Mouse (Mus musculus) heart, embryonic 10.5 days (tissue): ENCODE measurements at regions not wholly inside any gene's neighbourhood (a gene's known extent, or its start where the extent isn't known, plus 50 kb on each side); places are given as distances from the start of the nearest gene placed in this dataset.
A peak's percentile ranks its signal among the peaks of the same experiment; 100 is the strongest.

ENCODE experiments used
- DNase-seq: peaks from one replicate; pipeline ENCODE4 v3.0.0-alpha.2; 2017; ENCODE audit warnings: low spot score
- H3K27ac ChIP-seq: fragments of 300-500 bp; sonication (generic); 2 replicates; pipeline ENCODE4 v1.5.1; 2016; ENCODE audit warnings: mild to moderate bottlenecking
- H3K27me3 ChIP-seq: fragments of 300-500 bp; sonication (generic); 2 replicates; pipeline ENCODE4 v1.6.1; 2016; ENCODE audit warnings: mild to moderate bottlenecking; ENCODE audit not compliant: poor library complexity, insufficient read depth, severe bottlenecking
- H3K36me3 ChIP-seq: fragments of 300-500 bp; sonication (generic); 2 replicates; pipeline ENCODE4 v1.6.1; 2016; ENCODE audit warnings: mild to moderate bottlenecking, moderate library complexity
- H3K4me1 ChIP-seq: fragments of 300-500 bp; sonication (generic); 2 replicates; pipeline ENCODE4 v1.6.1; 2016; ENCODE audit warnings: mild to moderate bottlenecking
- H3K4me3 ChIP-seq: fragments of 300-500 bp; sonication (generic); 2 replicates; pipeline ENCODE4 v1.5.1; 2016; ENCODE audit warnings: mild to moderate bottlenecking, moderate library complexity
- H3K9me3 ChIP-seq: fragments of 300-500 bp; sonication (generic); 2 replicates; pipeline ENCODE4 v1.6.1; 2016; ENCODE audit warnings: mild to moderate bottlenecking, moderate library complexity
- WGBS: fragments of 180-500 bp; shearing (Covaris S2); methylation state at CpG from one replicate; pipeline ENCODE4 v1.1.7; 2016; 5-methylcytosine and 5-hydroxymethylcytosine counted together

DNA sequence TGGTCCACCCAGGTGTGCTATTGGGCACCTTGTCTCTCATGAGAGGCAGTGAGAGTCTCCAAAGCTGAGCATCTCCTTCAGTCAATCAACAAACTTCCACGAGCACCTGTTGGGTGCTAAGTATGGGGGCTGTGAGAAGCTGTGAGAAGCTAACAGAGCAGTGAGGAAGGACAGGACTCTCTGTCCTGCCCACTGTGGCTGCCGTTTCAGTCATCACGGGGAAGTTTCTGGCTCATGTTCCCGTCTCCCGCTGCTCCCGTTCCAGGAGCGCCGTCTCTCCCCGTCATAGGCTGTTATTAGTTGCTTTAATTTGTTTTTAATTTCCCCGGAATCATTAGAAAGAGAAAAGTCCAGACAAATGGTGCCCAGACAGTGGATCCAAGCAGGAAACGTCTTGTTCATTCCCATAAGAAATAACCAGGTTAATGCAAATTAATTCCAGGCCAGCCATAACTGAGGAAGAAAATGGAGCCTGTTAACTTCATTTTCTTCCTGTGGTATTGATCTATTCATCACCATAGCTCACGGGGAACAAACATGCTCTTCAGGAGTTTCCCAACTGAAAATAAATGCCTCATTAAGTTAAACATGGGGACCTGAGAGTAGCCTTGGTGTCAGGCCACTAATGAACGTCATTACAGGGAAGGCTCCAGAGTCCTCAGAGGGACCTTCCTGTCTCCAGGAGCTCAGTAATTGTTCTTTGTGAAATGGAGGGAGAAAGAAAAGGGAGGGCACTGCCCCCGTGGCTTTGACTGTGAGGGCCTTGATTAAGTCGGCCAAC, 70.3 kb downstream of the Matn1 start:
- no peak overlapping the region for H3K4me3 ChIP-seq
- H3K36me3 ChIP-seq, result no peaks in the 10 kb centered on the region
- no peaks in the 10 kb centered on the region for H3K4me1 ChIP-seq
- no peaks in the 10 kb centered on the region for H3K27me3 ChIP-seq
- H3K27ac ChIP-seq, result no peak overlapping the region
- no peaks in the 10 kb centered on the region for H3K9me3 ChIP-seq
- 69% methylated on average over 15 of the region's 15 CpGs for WGBS
- DNase-seq, result no peak

DNA sequence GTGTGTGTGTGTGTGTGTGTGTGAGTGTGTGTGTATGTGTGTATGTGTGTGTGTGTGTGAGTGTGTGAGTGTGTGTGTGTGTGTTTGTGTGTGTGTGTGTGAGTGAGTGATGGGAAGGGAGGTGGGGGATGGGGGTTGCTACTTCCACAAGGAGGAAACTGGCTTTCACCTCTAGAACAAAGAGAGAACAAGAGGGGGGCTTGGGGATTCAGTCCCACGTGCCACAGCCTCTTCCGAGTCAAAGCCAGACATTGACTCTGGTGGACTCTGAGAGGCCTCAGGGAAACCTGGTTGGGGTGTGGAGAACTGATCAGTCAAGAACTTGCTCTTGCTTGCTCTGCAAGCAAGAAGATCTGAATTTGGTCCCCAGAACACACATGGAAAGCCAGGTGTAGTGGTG, 71.0 kb downstream of the Matn1 start:
- Histone ChIP-seq H3K27me3 (no peaks in the 10 kb centered on the region), H3K36me3 (no peaks in the 10 kb centered on the region), H3K9me3 (no peaks in the 10 kb centered on the region), H3K27ac (no peak overlapping the region), H3K4me1 (no peaks in the 10 kb centered on the region), H3K4me3 (no peak overlapping the region)
- WGBS, result 57% methylated on average over 2 of the region's 2 CpGs
- no peak for DNase-seq

DNA sequence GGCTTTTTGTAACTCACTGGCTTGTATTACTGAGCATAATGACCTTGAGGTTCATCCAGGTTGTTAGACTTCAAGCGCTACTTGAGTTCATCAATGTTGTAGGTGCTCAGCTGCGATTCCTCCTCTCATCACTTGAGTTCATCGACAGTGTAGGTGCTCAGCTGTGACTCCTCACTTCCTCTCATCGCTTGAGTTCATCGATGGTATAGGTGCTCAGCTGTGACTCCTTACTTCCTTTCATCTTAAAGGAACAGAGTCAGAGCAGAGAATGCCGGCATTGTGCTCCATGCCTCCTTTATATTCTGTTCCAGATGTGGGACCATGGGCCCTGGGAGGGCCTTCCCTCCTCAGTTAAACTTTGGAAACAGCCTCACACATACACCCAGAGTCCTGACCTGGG, 79.4 kb downstream of the Matn1 start:
- Histone ChIP-seq H3K4me3 (no peak overlapping the region), H3K27ac (no peak overlapping the region), H3K27me3 (no peaks in the 10 kb centered on the region), H3K36me3 (no peaks in the 10 kb centered on the region), H3K9me3 (no peaks in the 10 kb centered on the region), H3K4me1 (no peaks in the 10 kb centered on the region)
- no peak for DNase-seq
- WGBS, result 49% methylated on average over 6 of the region's 6 CpGs

DNA sequence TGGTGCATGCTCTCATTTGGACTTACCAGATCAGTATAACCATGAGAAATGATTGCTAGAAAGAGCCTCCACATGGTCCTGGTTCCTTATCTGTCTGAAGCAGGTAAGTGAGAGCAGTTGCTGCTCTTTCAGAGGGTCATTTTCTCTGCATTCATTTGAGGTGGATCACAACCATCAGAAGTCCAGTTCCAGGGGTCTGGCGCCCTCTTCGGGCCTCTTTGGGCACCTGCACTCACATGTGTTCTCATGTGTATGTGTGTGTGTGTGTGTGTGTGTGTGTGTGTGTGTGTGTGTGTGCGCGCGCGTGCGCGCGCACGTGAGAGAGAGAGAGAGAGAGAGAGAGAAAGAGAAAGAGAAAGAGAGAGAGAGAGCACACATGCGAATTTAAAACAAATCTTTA, 92.1 kb downstream of the Matn1 start:
- Histone ChIP-seq H3K9me3 (no peaks in the 10 kb centered on the region), H3K27ac (no peak overlapping the region), H3K4me1 (peaks cover 5% of the 10 kb centered on the region; the same call in 1 of the 2 replicates), H3K36me3 (no peaks in the 10 kb centered on the region), H3K4me3 (no peak overlapping the region), H3K27me3 (peaks cover 26% of the 10 kb centered on the region; the same call in 1 of the 2 replicates)
- 82% methylated on average over 11 of the region's 11 CpGs for WGBS
- DNase-seq, result no peak

DNA sequence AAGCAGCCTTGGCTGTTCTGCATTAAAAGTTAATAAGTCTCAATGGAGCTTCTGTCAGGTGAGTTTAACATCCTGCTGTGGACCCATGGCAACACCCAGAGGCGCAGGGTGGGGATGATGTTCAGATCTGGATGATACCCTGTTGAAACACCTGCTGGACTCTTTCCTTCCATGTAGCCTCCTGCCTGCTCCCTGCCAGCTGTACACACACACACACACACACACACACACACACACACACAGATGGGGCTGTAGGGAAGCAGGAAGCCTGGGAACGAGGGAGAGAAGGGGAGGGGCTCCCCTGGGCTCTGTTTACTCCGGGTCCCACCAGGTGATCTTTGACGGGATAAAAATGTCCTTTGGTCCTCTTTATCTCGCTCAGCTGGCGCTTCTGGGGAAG, 93.0 kb downstream of the Matn1 start:
- H3K27ac ChIP-seq, result no peak overlapping the region
- H3K4me3 ChIP-seq, result no peak overlapping the region
- no peaks in the 10 kb centered on the region for H3K9me3 ChIP-seq
- peaks cover 5% of the 10 kb centered on the region; the same call in 1 of the 2 replicates for H3K4me1 ChIP-seq
- no peaks in the 10 kb centered on the region for H3K36me3 ChIP-seq
- H3K27me3 ChIP-seq, result peaks cover 21% of the 10 kb centered on the region; the same call in 1 of the 2 replicates
- 14% methylated on average over 6 of the region's 6 CpGs for WGBS
- DNase-seq, result no peak

DNA sequence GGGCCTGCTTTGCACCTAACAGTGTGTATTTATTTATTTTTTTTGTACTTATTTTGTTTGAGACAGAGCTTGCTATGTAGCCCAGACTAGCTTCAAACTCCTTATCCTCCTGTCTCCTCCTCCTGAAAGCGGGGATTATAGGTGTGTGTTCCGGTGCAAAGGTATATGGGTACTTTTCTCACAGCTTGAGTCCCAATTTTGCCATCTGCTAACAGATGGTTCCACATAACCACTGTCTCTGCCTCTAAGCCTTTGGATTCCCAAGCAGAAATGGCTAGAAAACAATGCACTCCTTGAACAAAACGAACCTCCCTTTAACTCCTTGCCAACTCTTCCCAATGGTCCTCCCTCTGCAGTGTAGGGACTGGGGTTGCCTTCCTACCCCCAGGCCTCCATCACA, 95.5 kb downstream of the Matn1 start:
- WGBS, result 77% methylated on average over 3 of the region's 3 CpGs
- H3K4me3 ChIP-seq, result no peak overlapping the region
- DNase-seq, result no peak
- H3K4me1 ChIP-seq, result peaks cover 5% of the 10 kb centered on the region; the same call in 1 of the 2 replicates
- no peaks in the 10 kb centered on the region for H3K9me3 ChIP-seq
- no peaks in the 10 kb centered on the region for H3K36me3 ChIP-seq
- peaks cover 16% of the 10 kb centered on the region; the same call in 1 of the 2 replicates for H3K27me3 ChIP-seq
- H3K27ac ChIP-seq, result no peak overlapping the region

DNA sequence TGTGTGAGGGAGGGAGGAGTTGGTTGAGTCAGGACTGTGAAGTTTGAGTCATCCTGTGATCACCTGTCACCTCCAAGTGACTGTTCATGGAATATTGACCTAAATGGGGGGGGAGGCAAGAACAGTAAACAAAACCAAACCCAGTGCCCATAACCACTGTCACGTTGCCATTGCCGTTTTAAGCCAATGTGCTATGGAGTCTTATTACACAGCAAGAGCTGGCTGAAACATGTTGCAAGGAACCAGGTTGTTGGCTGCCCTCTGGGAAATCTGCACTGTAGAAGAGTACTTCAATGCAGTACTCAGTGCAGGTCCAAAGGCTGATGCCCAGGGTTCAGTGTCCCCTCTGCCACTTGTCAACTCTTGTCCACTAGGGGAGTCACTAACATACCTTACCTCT, 97.0 kb downstream of the Matn1 start:
- Histone ChIP-seq H3K36me3 (no peaks in the 10 kb centered on the region), H3K4me1 (peaks cover 6% of the 10 kb centered on the region; the same call in 1 of the 2 replicates), H3K9me3 (no peaks in the 10 kb centered on the region), H3K27ac (no peak overlapping the region), H3K27me3 (peaks cover 11% of the 10 kb centered on the region; the same call in 1 of the 2 replicates), H3K4me3 (no peak overlapping the region)
- WGBS, result 76% methylated on average over 2 of the region's 2 CpGs
- DNase-seq, result no peak

DNA sequence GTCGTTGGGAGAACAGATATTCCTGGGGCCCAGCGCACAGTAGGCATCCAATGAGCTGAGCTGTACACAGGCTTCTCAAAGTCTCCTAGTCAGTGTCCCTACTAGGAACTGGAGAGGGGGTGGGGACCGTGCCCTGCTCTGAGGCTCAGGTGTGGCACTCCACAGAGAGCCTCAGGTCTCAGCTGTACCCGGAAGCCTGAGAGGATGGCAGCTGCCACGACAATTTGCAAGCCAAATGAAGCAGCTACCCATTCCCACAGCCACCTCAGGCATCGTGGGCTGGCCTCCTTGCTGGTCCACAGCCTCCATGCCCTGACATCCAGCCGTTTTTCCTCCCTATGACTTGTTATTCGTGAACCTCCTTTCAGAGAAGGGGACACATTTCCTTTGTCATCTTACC, 101.9 kb downstream of the Matn1 start:
- 49% methylated on average over 8 of the region's 8 CpGs for WGBS
- no peaks in the 10 kb centered on the region for H3K36me3 ChIP-seq
- no peak for DNase-seq
- peaks cover 9% of the 10 kb centered on the region; the same call in 1 of the 2 replicates for H3K27me3 ChIP-seq
- no peak overlapping the region for H3K4me3 ChIP-seq
- no peaks in the 10 kb centered on the region for H3K9me3 ChIP-seq
- H3K27ac ChIP-seq, result 0 out of 2 replicates have a peak overlapping the region, but pooled peaks have one; percentile 36
- peaks cover 22% of the 10 kb centered on the region for H3K4me1 ChIP-seq

DNA sequence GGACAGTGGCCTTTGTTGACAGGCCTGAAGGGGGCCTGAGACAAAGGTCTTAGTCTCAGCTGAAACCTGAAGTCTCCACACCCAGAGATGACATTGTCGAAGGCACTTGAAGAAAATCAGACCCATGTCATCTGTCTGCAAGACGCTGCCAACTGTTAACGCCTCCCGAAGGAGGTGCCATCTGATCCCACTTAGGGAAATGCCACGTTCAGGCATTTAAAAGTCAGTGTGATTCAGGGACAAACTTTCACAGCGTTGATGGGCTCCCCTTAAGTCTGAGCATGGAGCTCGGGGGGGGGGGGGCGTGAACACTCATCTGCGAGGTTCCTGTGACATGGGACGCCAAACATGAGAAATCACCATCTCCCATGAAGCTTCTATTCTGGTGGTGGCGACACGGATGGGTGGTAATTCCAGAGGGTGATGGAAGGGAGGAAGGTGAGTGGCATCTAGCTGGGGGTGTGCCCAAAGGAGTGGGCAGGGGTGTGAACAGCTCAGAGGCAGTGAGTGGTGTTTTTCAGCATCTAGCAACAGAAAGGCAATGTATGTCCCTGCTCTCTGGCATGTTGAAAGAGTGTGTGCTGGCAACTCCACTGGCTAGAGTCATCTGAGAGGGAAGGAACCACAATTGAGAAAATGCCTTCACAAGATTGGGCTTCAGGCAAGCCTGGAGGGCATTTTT, 102.9 kb downstream of the Matn1 start:
- H3K9me3 ChIP-seq, result no peaks in the 10 kb centered on the region
- H3K4me1 ChIP-seq, result peaks cover 22% of the 10 kb centered on the region
- WGBS, result 36% methylated on average over 12 of the region's 12 CpGs
- no peak overlapping the region for H3K4me3 ChIP-seq
- no peak overlapping the region for H3K27ac ChIP-seq
- H3K27me3 ChIP-seq, result peaks cover 9% of the 10 kb centered on the region; the same call in 1 of the 2 replicates
- no peak for DNase-seq
- H3K36me3 ChIP-seq, result no peaks in the 10 kb centered on the region

DNA sequence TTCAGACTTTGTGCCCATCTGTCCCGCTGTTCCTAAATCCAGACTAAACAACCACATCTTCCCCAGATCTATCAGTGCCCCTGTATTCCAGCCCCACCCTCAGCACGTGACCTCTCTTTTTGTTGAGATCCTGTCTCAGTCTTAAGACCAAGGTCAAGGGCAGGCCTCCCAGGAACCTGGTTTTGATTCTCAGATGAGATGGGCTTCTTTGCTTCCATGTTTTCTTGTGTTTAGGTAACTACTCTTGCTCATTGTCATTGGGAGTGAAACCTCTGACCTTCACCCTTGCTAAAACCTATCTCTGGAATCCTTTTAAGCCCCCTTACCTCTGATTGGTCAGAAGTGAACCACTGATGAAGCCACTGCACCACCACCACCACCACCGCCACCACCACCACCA, 112.1 kb downstream of the Matn1 start:
- peaks cover 5% of the 10 kb centered on the region; the same call in 1 of the 2 replicates for H3K4me1 ChIP-seq
- 83% methylated on average over 3 of the region's 3 CpGs for WGBS

DNA sequence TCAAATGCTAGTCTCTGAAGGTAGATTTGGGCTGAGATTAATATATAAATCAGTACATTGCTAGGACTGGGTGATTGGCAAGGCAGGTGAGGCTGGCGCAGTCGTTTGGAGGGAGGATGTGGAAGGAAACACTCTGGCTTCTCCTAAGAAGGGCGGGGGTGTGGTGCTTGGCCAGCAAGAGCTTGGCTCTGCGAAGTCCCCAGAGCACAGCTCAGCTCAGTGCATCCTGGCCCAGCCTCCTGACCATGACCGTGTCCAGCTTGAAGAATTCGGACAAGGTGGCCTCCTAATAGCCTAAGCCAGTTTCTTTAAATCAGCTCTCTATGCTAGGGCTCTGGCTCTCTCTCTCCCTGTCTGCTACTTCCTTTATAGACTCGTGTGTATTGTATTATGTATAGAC, 115.4 kb downstream of the Matn1 start:
- peaks cover 5% of the 10 kb centered on the region; the same call in 1 of the 2 replicates for H3K4me1 ChIP-seq
- no peak for DNase-seq
- H3K9me3 ChIP-seq, result no peaks in the 10 kb centered on the region
- H3K36me3 ChIP-seq, result no peaks in the 10 kb centered on the region
- 71% methylated on average over 7 of the region's 7 CpGs for WGBS
- H3K4me3 ChIP-seq, result no peak overlapping the region
- H3K27ac ChIP-seq, result no peak overlapping the region
- H3K27me3 ChIP-seq, result peaks cover 20% of the 10 kb centered on the region; the same call in 1 of the 2 replicates

More for the DNA sequence above, 112.1 kb downstream of the Matn1 start:
- H3K27me3 ChIP-seq, result peaks cover 4% of the 10 kb centered on the region; the same call in 1 of the 2 replicates
- H3K36me3 ChIP-seq, result no peaks in the 10 kb centered on the region
- H3K9me3 ChIP-seq, result peaks cover 6% of the 10 kb centered on the region; the same call in 1 of the 2 replicates
- H3K27ac ChIP-seq, result no peak overlapping the region
- H3K4me3 ChIP-seq, result no peak overlapping the region
- no peak for DNase-seq

DNA sequence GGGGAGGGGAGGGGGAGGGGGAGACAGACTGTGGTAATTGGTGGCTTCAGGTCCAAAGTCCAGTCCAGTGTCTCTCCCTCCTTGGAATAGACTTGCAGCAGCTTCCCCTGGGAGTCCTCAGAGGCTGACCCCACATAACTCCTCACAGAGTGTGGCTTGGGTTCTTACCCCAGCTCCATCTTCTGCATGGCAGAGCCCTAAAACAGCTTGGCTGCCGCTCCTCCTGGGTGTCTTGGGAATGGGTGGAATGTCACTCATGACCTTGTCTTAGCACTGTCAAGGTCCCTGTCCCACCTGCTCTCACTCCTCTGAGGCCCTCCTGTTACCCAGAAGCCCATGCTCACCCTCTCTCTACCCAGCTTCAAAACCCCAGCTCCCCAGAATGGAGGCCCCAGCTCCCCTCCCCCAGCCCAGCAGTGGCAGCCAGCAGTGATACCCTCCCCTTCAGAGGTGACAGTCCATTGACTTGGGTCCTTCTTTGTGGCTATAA, 116.1 kb downstream of the Matn1 start:
- DNase-seq, result no peak
- H3K27me3 ChIP-seq, result peaks cover 26% of the 10 kb centered on the region; the same call in 1 of the 2 replicates
- H3K36me3 ChIP-seq, result no peaks in the 10 kb centered on the region
- H3K4me3 ChIP-seq, result no peak overlapping the region
- no peak overlapping the region for H3K27ac ChIP-seq
- H3K9me3 ChIP-seq, result no peaks in the 10 kb centered on the region
- 29% methylated on average over 1 of the region's 1 CpGs for WGBS
- peaks cover 5% of the 10 kb centered on the region; the same call in 1 of the 2 replicates for H3K4me1 ChIP-seq

DNA sequence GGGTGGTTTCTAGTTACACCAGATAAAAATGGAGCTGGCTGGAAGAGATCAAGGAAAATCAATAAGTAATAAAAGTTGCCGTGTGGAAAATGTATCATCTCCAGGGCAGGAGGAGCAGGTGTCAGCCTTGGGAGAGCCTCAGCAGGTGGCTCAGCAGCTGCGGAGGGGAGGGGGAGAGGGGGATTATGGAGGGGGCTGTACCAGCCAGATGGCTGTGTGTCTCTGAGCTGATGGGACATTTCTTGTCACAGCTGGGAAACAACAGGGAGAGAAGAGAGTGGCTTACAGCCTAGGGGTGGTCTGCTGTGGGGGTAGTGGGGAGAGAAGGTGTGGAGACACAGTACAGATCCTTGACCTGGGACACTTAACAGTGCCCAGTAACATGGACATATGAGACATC, 116.5 kb downstream of the Matn1 start:
- H3K4me3 ChIP-seq, result no peak overlapping the region
- DNase-seq, result no peak
- H3K4me1 ChIP-seq, result peaks cover 5% of the 10 kb centered on the region; the same call in 1 of the 2 replicates
- WGBS, result 32% methylated on average over 2 of the region's 2 CpGs
- peaks cover 26% of the 10 kb centered on the region; the same call in 1 of the 2 replicates for H3K27me3 ChIP-seq
- no peaks in the 10 kb centered on the region for H3K36me3 ChIP-seq
- no peaks in the 10 kb centered on the region for H3K9me3 ChIP-seq
- H3K27ac ChIP-seq, result no peak overlapping the region
